Mouse (Mus musculus) MEL (cell line): Measurements from ENCODE around the gene Gpx3. TPM values are rescaled to one million over a fixed set of nuclear protein-coding genes. Genes with fewer than 3 reads are reported as not detected.
A peak's percentile ranks its signal among the peaks of the same experiment; 100 is the strongest.

Experiments used
- DNase-seq: peaks from one replicate; pipeline ENCODE4 v3.0.0; 2011; ENCODE audit warnings: low read depth, low spot score
- H3K27ac ChIP-seq: 2 replicates; pipeline ENCODE4 v1.5.1; 2012; ENCODE audit warnings: low read depth, mild to moderate bottlenecking, control low read depth, low read length, moderate library complexity; ENCODE audit not compliant: control insufficient read depth
- H3K27me3 ChIP-seq, 2 experiments: fragments of 150-350 bp in 1 of 2; sonication (generic) in 1 of 2; 2 replicates each; pipeline ENCODE4 v1.6.1; 2012; ENCODE audit warnings: low read length in 2 of 2, mild to moderate bottlenecking in 2 of 2, improper control_type of control experiment in 1 of 2, moderate library complexity in 1 of 2; ENCODE audit not compliant: insufficient read depth in 2 of 2, control insufficient read depth in 1 of 2
- H3K36me3 ChIP-seq, 2 experiments: 2 replicates each; pipeline ENCODE4 v1.6.1; 2012 to 2014; ENCODE audit warnings: low read length in 2 of 2, improper control_type of control experiment in 1 of 2, inconsistent platforms in 1 of 2, mild to moderate bottlenecking in 1 of 2; ENCODE audit not compliant: insufficient read depth in 2 of 2, control insufficient read depth in 1 of 2
- H3K4me1 ChIP-seq, 2 experiments: fragments of 150-350 bp in 1 of 2; sonication (generic) in 1 of 2; 2 replicates each; pipeline ENCODE4 v1.6.1; 2012; ENCODE audit warnings: low read length in 2 of 2, improper control_type of control experiment in 1 of 2, mild to moderate bottlenecking in 1 of 2; ENCODE audit not compliant: insufficient read depth in 2 of 2, control insufficient read depth in 1 of 2
- H3K4me3 ChIP-seq, 2 experiments: fragments of 150-350 bp in 1 of 2; sonication (generic) in 1 of 2; 2 replicates each; pipeline ENCODE4 v1.5.1; 2012; ENCODE audit warnings: low read depth in 2 of 2, low read length in 2 of 2, mild to moderate bottlenecking in 2 of 2, moderate library complexity in 2 of 2, control low read depth in 1 of 2, improper control_type of control experiment in 1 of 2; ENCODE audit not compliant: control insufficient read depth in 1 of 2, insufficient read depth in 1 of 2
- H3K79me2 ChIP-seq: 2 replicates; pipeline ENCODE4 v1.6.1; 2012; ENCODE audit warnings: mild to moderate bottlenecking, low read length, moderate library complexity; ENCODE audit not compliant: control insufficient read depth, poor library complexity, insufficient read depth
- H3K9ac ChIP-seq: 2 replicates; pipeline ENCODE4 v1.6.1; 2012; ENCODE audit warnings: low read depth, mild to moderate bottlenecking, control low read depth, low read length, moderate library complexity; ENCODE audit not compliant: control insufficient read depth, poor library complexity, severe bottlenecking
- H3K9me3 ChIP-seq: fragments of 150-350 bp; sonication (generic); replicated peaks from 2 replicates; pipeline ENCODE4 v1.6.1; 2012; ENCODE audit warnings: mild to moderate bottlenecking, low read length, improper control_type of control experiment, moderate library complexity; ENCODE audit not compliant: insufficient read depth
- CTCF ChIP-seq, 3 experiments: IDR thresholded peaks in 2 of 3; conservative IDR thresholded peaks in 1 of 3; 2 replicates each; pipeline ENCODE4 v1.5.1; 2011 to 2012; ENCODE audit warnings: low read length in 3 of 3, low read depth in 2 of 3, mild to moderate bottlenecking in 2 of 3, improper control_type of control experiment in 1 of 3, inconsistent platforms in 1 of 3, mixed read lengths in 1 of 3, moderate library complexity in 1 of 3; ENCODE audit not compliant: control insufficient read depth in 1 of 3, insufficient read depth in 1 of 3, poor library complexity in 1 of 3, severe bottlenecking in 1 of 3
- E2F4 ChIP-seq: IDR thresholded peaks from 2 replicates; pipeline ENCODE4 v1.6.1; 2011; ENCODE audit warnings: low read depth, low read length, improper control_type of control experiment, borderline replicate concordance
- EP300 ChIP-seq, 2 experiments: IDR thresholded peaks; 2 replicates each; pipeline ENCODE4 v1.6.1; 2011; ENCODE audit warnings: improper control_type of control experiment in 2 of 2, low read length in 2 of 2, low read depth in 1 of 2, mild to moderate bottlenecking in 1 of 2
- ETS1 ChIP-seq: IDR thresholded peaks from 2 replicates; pipeline ENCODE4 v1.6.1; 2012; ENCODE audit warnings: low read depth, mild to moderate bottlenecking, inconsistent platforms, low read length, improper control_type of control experiment, moderate library complexity
- GATA1 ChIP-seq: IDR thresholded peaks from 2 replicates; pipeline ENCODE4 v1.6.1; 2011; ENCODE audit warnings: low read depth, low read length, improper control_type of control experiment
- MXI1 ChIP-seq: IDR thresholded peaks from 2 replicates; pipeline ENCODE4 v1.6.1; 2011; ENCODE audit warnings: mild to moderate bottlenecking, low read depth, low read length, improper control_type of control experiment
- MYB ChIP-seq: IDR thresholded peaks from 2 replicates; pipeline ENCODE4 v1.6.1; 2011; ENCODE audit warnings: mild to moderate bottlenecking, low read depth, low read length, improper control_type of control experiment
- MYC ChIP-seq: IDR thresholded peaks from 2 replicates; pipeline ENCODE4 v1.6.1; 2011; ENCODE audit warnings: low read depth, mild to moderate bottlenecking, low read length, improper control_type of control experiment, moderate library complexity
- POLR2A ChIP-seq, 2 experiments: IDR thresholded peaks; 2 replicates each; pipeline ENCODE4 v1.6.1; 2011 to 2012; ENCODE audit warnings: low read length in 2 of 2, mild to moderate bottlenecking in 2 of 2, control low read depth in 1 of 2, improper control_type of control experiment in 1 of 2, low read depth in 1 of 2, moderate library complexity in 1 of 2; ENCODE audit not compliant: control insufficient read depth in 1 of 2, insufficient read depth in 1 of 2, poor library complexity in 1 of 2
- RAD21 ChIP-seq: IDR thresholded peaks from 2 replicates; pipeline ENCODE4 v1.6.1; 2011; ENCODE audit warnings: mild to moderate bottlenecking, low read depth, low read length, improper control_type of control experiment
- SMC3 ChIP-seq: IDR thresholded peaks from 2 replicates; pipeline ENCODE4 v1.6.1; 2011; ENCODE audit warnings: low read depth, low read length, improper control_type of control experiment
- TBP ChIP-seq: IDR thresholded peaks from 2 replicates; pipeline ENCODE4 v1.8.0; 2011; ENCODE audit warnings: low read depth, low read length, improper control_type of control experiment
- ZC3H11A ChIP-seq: IDR thresholded peaks from 2 replicates; pipeline ENCODE4 v1.6.1; 2012; ENCODE audit warnings: low read depth, mild to moderate bottlenecking, inconsistent platforms, low read length, improper control_type of control experiment
- ZKSCAN1 ChIP-seq: IDR thresholded peaks from 2 replicates; pipeline ENCODE4 v1.6.1; 2012; ENCODE audit warnings: low read depth, mild to moderate bottlenecking, inconsistent platforms, low read length, improper control_type of control experiment, moderate library complexity
- polyA plus RNA-seq, 2 experiments: library from polyadenylated mRNA; stranded (reverse) in 1 of 2; unstranded in 1 of 2; fragments of >175 nt in 1 of 2; fragments of >200 nt in 1 of 2; gene quantifications; 2 replicates each; pipeline versions ENCODE4 v1.2.1 to v1.2.4; 2012; ENCODE audit warnings: low replicate concordance in 2 of 2, low read depth in 1 of 2; ENCODE audit not compliant: insufficient read length in 2 of 2, insufficient read depth in 1 of 2, missing spikeins in 1 of 2
- total RNA-seq: library from RNA; depleted of rRNA; stranded (reverse); fragments of 300-350 nt; gene quantifications from 2 replicates; pipeline ENCODE4 v1.2.3, GENCODE M21; 2012

Gpx3 gene
- total and polyA plus RNA-seq, 3 experiments, result 0.12 to 0.15 TPM; not detected in 1

DNA sequence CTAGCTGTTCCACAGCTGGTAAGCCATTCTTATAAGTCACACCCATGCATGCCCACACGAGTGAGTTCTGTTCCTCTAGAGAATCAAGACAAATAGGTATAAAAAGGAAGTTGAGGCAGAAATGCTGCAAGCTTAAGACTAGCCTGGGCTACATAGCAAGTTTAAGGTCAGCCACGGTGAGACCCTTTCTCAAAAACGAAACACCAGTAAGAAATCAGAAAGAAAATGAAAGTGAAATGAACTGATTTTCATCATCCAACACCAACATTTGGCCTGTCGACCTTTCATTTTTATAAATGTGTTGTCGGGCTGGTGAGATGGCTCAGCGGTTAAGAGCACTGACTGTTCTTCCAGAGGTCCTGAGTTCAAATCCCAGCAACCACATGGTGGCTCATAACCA lies 23.4 kb upstream of the Gpx3 start:
- Histone ChIP-seq H3K79me2 (no peaks in the 10 kb centered on the region), H3K36me3 (peaks cover 0 to 2% of the 10 kb centered on the region in 2 experiments; a peak in 1 of 4 replicates), H3K9me3 (no peaks in the 10 kb centered on the region), H3K4me1 (peaks cover 6 to 19% of the 10 kb centered on the region in 2 experiments), H3K9ac (no peak overlapping the region), H3K27ac (no peak overlapping the region), H3K27me3 (no peaks in the 10 kb centered on the region), H3K4me3 (peak overlapping the region in 1 of 2 experiments; percentile 49; a peak in 2 of 4 replicates)
- no peak for DNase-seq
- TF ChIP-seq POLR2A (IDR thresholded peaks at IDR 0.05; ENCODE audit: control insufficient read depth in 1 of 2, insufficient read depth in 1 of 2, low read depth in 1 of 2, low read length in 2 of 2, poor library complexity in 1 of 2), result no peak
- TF ChIP-seq TBP, result no peak
- no peak for TF ChIP-seq ZKSCAN1
- 0 out of 2 replicates have a peak, but pooled peaks have one; percentile 6 for TF ChIP-seq ETS1
- no peak for TF ChIP-seq GATA1

DNA sequence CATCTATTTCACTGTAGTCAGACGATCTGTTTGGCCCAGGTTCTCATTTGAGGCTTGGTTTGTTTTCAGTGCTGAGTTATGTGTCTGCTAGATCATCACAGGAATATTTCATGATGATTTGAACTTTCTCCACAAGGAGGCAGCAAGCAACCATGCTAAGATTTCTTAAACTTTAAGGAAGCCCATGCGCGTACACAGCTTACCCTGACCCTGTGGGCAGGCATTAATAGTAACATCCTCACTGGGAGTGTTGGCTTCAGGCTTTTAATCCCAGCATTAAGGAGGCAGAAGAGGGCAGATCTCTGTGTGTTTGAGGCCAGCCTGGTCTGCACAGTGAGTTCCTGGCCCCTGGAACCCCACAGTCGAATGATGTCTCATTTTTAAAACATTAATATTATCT lies 22.8 kb upstream of the Gpx3 start:
- H3K9ac ChIP-seq, result peak overlapping the region; percentile 28; the same call in 1 of the 2 replicates
- peaks cover 9 to 24% of the 10 kb centered on the region in 2 experiments for H3K4me1 ChIP-seq
- no peak overlapping the region for H3K4me3 ChIP-seq
- TF ChIP-seq ZC3H11A, result peak; percentile 92
- TF ChIP-seq MYB, result no peak
- TF ChIP-seq SMC3, result peak; percentile 88
- peak; percentile 37; the same call in 1 of the 2 replicates for TF ChIP-seq MYC
- peak; percentile 16; the same call in 1 of the 2 replicates for TF ChIP-seq MXI1
- TF ChIP-seq ETS1, result 0 out of 2 replicates have a peak, but pooled peaks have one; percentile 1
- no peak for TF ChIP-seq EP300 (IDR thresholded peaks at IDR 0.05; ENCODE audit: low read depth in 1 of 2, low read length in 2 of 2)
- peak; percentile 36 to 78 (median 64) for TF ChIP-seq CTCF (IDR thresholded peaks at IDR 0.05 in 2 of 3, conservative IDR thresholded peaks at IDR 0.05 in 1 of 3; ENCODE audit: control insufficient read depth in 1 of 3, insufficient read depth in 1 of 3, low read depth in 2 of 3, low read length in 3 of 3, poor library complexity in 1 of 3, severe bottlenecking in 1 of 3)
- peak; percentile 82 for TF ChIP-seq RAD21
- peak; percentile 90 for DNase-seq
- H3K27ac ChIP-seq, result no peak overlapping the region
- H3K36me3 ChIP-seq, result peaks cover 0 to 6% of the 10 kb centered on the region in 2 experiments; a peak in 2 of 4 replicates
- no peaks in the 10 kb centered on the region for H3K9me3 ChIP-seq
- H3K27me3 ChIP-seq, result no peaks in the 10 kb centered on the region
- H3K79me2 ChIP-seq, result no peaks in the 10 kb centered on the region

DNA sequence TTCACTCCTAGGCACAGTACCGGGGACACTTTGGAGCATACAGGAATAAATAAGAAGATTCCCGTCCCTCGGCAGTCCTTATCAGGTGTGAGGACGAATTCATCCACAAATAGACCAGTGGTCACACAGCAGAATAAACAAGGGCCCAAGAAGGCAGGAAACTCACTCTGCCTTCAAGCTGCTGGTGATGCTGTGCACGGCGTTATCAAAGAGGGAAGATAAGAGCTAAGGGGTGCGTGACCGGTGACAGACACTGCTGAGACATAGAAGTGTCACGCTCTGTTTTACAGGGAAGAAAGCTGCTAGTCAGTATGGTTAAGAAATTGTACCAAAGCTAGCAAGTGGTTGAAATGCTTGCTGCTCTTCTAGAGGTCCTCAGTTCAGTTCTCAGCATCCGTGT lies 22.3 kb upstream of the Gpx3 start:
- Histone ChIP-seq H3K79me2 (no peaks in the 10 kb centered on the region), H3K27ac (no peak overlapping the region), H3K27me3 (no peaks in the 10 kb centered on the region), H3K36me3 (peaks cover 0 to 11% of the 10 kb centered on the region in 2 experiments; a peak in 2 of 4 replicates), H3K9me3 (no peaks in the 10 kb centered on the region), H3K9ac (no peak overlapping the region), H3K4me3 (no peak overlapping the region), H3K4me1 (peaks cover 14 to 29% of the 10 kb centered on the region in 2 experiments)
- peak; percentile 51 for DNase-seq
- TF ChIP-seq E2F4, result no peak
- TF ChIP-seq GATA1, result peak; percentile 37; the same call in 1 of the 2 replicates
